Mouse (Mus musculus) duodenum, adult 2 months (tissue): Measurements from ENCODE around the gene Dpp8. TPM values are rescaled to one million over a fixed set of nuclear protein-coding genes. Genes with fewer than 3 reads are reported as not detected.

ENCODE experiments used
- polyA plus RNA-seq: library from polyadenylated mRNA; depleted of rRNA; stranded (reverse); fragments of >200 nt; gene quantifications from 2 replicates; pipeline ENCODE4 v1.2.3, GENCODE M21; 2012; ENCODE audit warnings: low replicate concordance; rRNA removed

Gene Dpp8
- 15.7 and 18.8 TPM in 2 replicates for polyA plus RNA-seq

GRCm38 (mm10) chr9:65032269-65033108, at the start of gene Dpp8:
Gene Dpp8, plus strand, starts transcription at chr9:65032414.

GRCm38 (mm10) chr9:65020991-65021886, 11.0 kb upstream of the Dpp8 start, which contains the start of gene Hacd3:
Gene Hacd3, minus strand, starts transcription at chr9:65021693.

GRCm38 (mm10) chr9:65100991-65101685, 68.9 kb downstream of the Dpp8 start, which contains the start of gene Igdcc4:
Gene Igdcc4, plus strand, starts transcription at chr9:65101486.

Other genes starting within 250 kb of the Dpp8 start
- gene Dennd4a, start 221.1 kb upstream of the Dpp8 start, polyA plus RNA-seq: 0.79 and 1.1 TPM in 2 replicates
- gene Slc24a1, start 80.8 kb upstream of the Dpp8 start, polyA plus RNA-seq: not detected in 2 replicates
- 3.7 and 6.6 TPM in 2 replicates for gene Ints14, start 71.5 kb upstream of the Dpp8 start, polyA plus RNA-seq
- gene Hacd3, start 10.7 kb upstream of the Dpp8 start, polyA plus RNA-seq: 14.7 and 17.2 TPM in 2 replicates
- 0.76 and 2.3 TPM in 2 replicates for gene Igdcc4, start 69.1 kb downstream of the Dpp8 start, polyA plus RNA-seq
- 0.04 TPM in 1 of 2 replicates, not detected in the other for gene Igdcc3, start 108.8 kb downstream of the Dpp8 start, polyA plus RNA-seq
- 12.6 and 13.0 TPM in 2 replicates for gene Parp16, start 162.9 kb downstream of the Dpp8 start, polyA plus RNA-seq
- 0.36 and 1.6 TPM in 2 replicates for gene Cilp, start 232.8 kb downstream of the Dpp8 start, polyA plus RNA-seq